Mouse (Mus musculus) C2C12 (cell line): ENCODE data around the gene Sass6. TPM values are rescaled to one million over a fixed set of nuclear protein-coding genes. Genes with fewer than 3 reads are reported as not detected.
"Not testable (repeated sequence)": the region's sequence is repeated elsewhere in the genome, so short reads cannot be mapped to it uniquely, and the experiment has no call there.

Experiments used
- H3K27me3 ChIP-seq: one replicate; pipeline ENCODE4 v1.6.1; 2011; ENCODE audit not compliant: control insufficient read depth, insufficient read depth, insufficient read length
- H3K36me3 ChIP-seq: one replicate; pipeline ENCODE4 v1.6.1; 2011; ENCODE audit not compliant: control insufficient read depth, insufficient read depth
- H3K4me3 ChIP-seq: one replicate; pipeline ENCODE4 v1.5.1; 2011; ENCODE audit warnings: mild to moderate bottlenecking, control low read depth; ENCODE audit not compliant: poor library complexity, insufficient read depth, severe bottlenecking
- H3K79me2 ChIP-seq: one replicate; pipeline ENCODE4 v1.6.1; 2011; ENCODE audit not compliant: control insufficient read depth, insufficient read depth
- H3K79me3 ChIP-seq: one replicate; pipeline ENCODE4 v1.6.1; 2011; ENCODE audit warnings: low read depth, control low read depth
- H3ac ChIP-seq: one replicate; pipeline ENCODE3; 2011; ENCODE audit warnings: low read depth; ENCODE audit not compliant: control insufficient read depth, insufficient read length
- CTCF ChIP-seq: IDR thresholded peaks from one replicate; pipeline ENCODE4 v1.5.1; 2011; ENCODE audit not compliant: control insufficient read depth, insufficient read depth, insufficient read length
- FOSL1 ChIP-seq: IDR thresholded peaks from one replicate; pipeline ENCODE4 v1.8.0; 2011; ENCODE audit warnings: mild to moderate bottlenecking, low read length; ENCODE audit not compliant: poor library complexity, insufficient read depth, severe bottlenecking
- MAX ChIP-seq: IDR thresholded peaks from one replicate; pipeline ENCODE4 v1.6.1; 2011; ENCODE audit warnings: mild to moderate bottlenecking, control low read depth
- MYOG ChIP-seq: IDR thresholded peaks from one replicate; pipeline ENCODE4 v1.6.1; 2011; ENCODE audit not compliant: control insufficient read depth, insufficient read length; ENCODE audit errors: extremely low read depth
- USF1 ChIP-seq: IDR thresholded peaks from one replicate; pipeline ENCODE4 v1.6.1; 2011; ENCODE audit warnings: low read depth, mild to moderate bottlenecking, control low read depth, moderate library complexity
- polyA plus RNA-seq: library from polyadenylated mRNA; unstranded; fragments of >200 nt; fragmentation: generic; extraction: Trizol; gene quantifications from one replicate; pipeline ENCODE4 v1.2.1, GENCODE M21; 2012; ENCODE audit warnings: missing spikeins

The Sass6 gene
- polyA plus RNA-seq, 1 experiment = 4.1 TPM

GRCm38 (mm10) chr3:116662463-116662863, 67.7 kb downstream of the Sass6 start, which contains the start of gene Mfsd14a:
Mfsd14a (minus strand) TSS chr3:116662677.
- H3K4me3 ChIP-seq = peak within 1 kb of the TSS; percentile 92
- H3K36me3 ChIP-seq = peaks cover 5% of the 10 kb centered on the region
- peak; percentile 69 for TF ChIP-seq MAX
- TF ChIP-seq CTCF = no peak
- no peak for TF ChIP-seq MYOG
- TF ChIP-seq USF1 = peak; percentile 8
- TF ChIP-seq FOSL1 = no peak
- peaks cover 47% of the 10 kb centered on the region for H3K79me3 ChIP-seq
- peak within 1 kb of the TSS; percentile 84 for H3ac ChIP-seq
- peaks cover 49% of the 10 kb centered on the region for H3K79me2 ChIP-seq
- no peaks in the 10 kb centered on the region for H3K27me3 ChIP-seq

DNA sequence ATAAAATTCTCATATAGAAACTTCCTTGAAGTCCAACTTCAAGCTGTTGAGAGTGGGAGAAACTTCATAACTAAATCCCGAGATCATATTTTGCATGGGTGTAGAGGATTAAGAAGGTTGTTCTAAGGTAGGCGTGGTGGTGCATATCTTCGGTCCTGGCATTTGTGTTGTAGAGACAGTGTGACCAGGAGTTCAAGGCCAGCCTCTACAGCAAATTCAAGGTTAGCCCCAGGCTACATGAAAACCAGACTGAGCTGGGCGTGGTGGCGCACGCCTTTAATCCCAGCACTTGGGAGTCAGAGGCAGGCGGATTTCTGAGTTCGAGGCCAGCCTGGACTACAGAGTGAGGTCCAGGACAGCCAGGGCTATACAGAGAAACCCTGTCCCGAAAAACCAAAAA, 69.5 kb downstream of the Sass6 start:
- not testable (repeated sequence) for H3K36me3 ChIP-seq, H3ac ChIP-seq, H3K4me3 ChIP-seq, H3K27me3 ChIP-seq
- Histone ChIP-seq H3K79me3 (peaks cover 29% of the 10 kb centered on the region), H3K79me2 (peaks cover 30% of the 10 kb centered on the region)

Other genes with a start within 250 kb of the Sass6 start
- 1.1 TPM for gene Cdc14a, start 170.9 kb upstream of the Sass6 start, polyA plus RNA-seq
- 52.7 TPM for gene Rtca, start 86.8 kb upstream of the Sass6 start, polyA plus RNA-seq
- 1.8 TPM for gene Dbt, start 81.9 kb upstream of the Sass6 start, polyA plus RNA-seq
- gene Lrrc39, start 32.0 kb upstream of the Sass6 start, polyA plus RNA-seq = 0.15 TPM
- 3.5 TPM for gene Trmt13, start 19.6 kb downstream of the Sass6 start, polyA plus RNA-seq
- gene Mfsd14a, start 67.7 kb downstream of the Sass6 start, polyA plus RNA-seq = 13.3 TPM
- gene Gm43191, start 86.3 kb downstream of the Sass6 start, polyA plus RNA-seq = not detected
- 4.2 TPM for gene Slc35a3, start 117.8 kb downstream of the Sass6 start, polyA plus RNA-seq
- 8.7 TPM for gene Agl, start 213.2 kb downstream of the Sass6 start, polyA plus RNA-seq